Mouse (Mus musculus) liver, adult 2 months (tissue): Measurements from ENCODE around the gene Tab1. TPM values are rescaled to one million over a fixed set of nuclear protein-coding genes. Genes with fewer than 3 reads are reported as not detected.

Experiments used
- DNase-seq: peaks from one replicate; pipeline ENCODE4 v3.0.0-alpha.2; 2011; ENCODE audit warnings: low read depth, low spot score; ENCODE audit errors: extremely low read depth
- H3K27ac ChIP-seq: fragments of 200-500 bp; replicated peaks from 2 replicates; pipeline ENCODE4 v1.5.1; 2012; ENCODE audit warnings: low read depth, mild to moderate bottlenecking, control low read depth, inconsistent platforms, low read length; ENCODE audit not compliant: insufficient read depth
- H3K27me3 ChIP-seq: fragments of 200-500 bp; 2 replicates; pipeline ENCODE4 v1.6.1; 2012; ENCODE audit warnings: mild to moderate bottlenecking, moderate library complexity, low read length, inconsistent platforms; ENCODE audit not compliant: control insufficient read depth, insufficient read depth
- H3K36me3 ChIP-seq: fragments of 200-500 bp; 2 replicates; pipeline ENCODE4 v1.6.1; 2012; ENCODE audit warnings: low read length, inconsistent platforms; ENCODE audit not compliant: control insufficient read depth, insufficient read depth
- H3K4me1 ChIP-seq: fragments of 200-500 bp; 2 replicates; pipeline ENCODE4 v1.6.1; 2011; ENCODE audit warnings: low read length; ENCODE audit not compliant: control insufficient read depth, insufficient read depth
- H3K4me3 ChIP-seq: fragments of 200-500 bp; 2 replicates; pipeline ENCODE4 v1.5.1; 2011; ENCODE audit warnings: low read depth, mild to moderate bottlenecking, control low read depth, low read length, moderate library complexity; ENCODE audit not compliant: insufficient read depth
- H3K79me2 ChIP-seq: fragments of 200-500 bp; 2 replicates; pipeline ENCODE4 v1.6.1; 2012; ENCODE audit warnings: inconsistent platforms, mild to moderate bottlenecking, low read length, moderate library complexity; ENCODE audit not compliant: control insufficient read depth, insufficient read depth
- H3K9ac ChIP-seq: fragments of 200-500 bp; 2 replicates; pipeline ENCODE4 v1.6.1; 2012; ENCODE audit warnings: low read depth, mild to moderate bottlenecking, control low read depth, inconsistent platforms, low read length
- CTCF ChIP-seq: fragments of 200-500 bp; IDR thresholded peaks from 2 replicates; pipeline ENCODE4 v1.5.1; 2011; ENCODE audit warnings: low read depth, low read length, control low read depth
- POLR2A ChIP-seq: fragments of 200-500 bp; IDR thresholded peaks from 2 replicates; pipeline ENCODE4 v1.6.1; 2011; ENCODE audit warnings: low read length, control low read depth; ENCODE audit not compliant: insufficient read depth; ENCODE audit errors: extremely low read depth
- WGBS: fragments of 180-500 bp; shearing (Covaris S2); methylation state at CpG from one replicate; pipeline ENCODE4 v1.1.7; 2018; 5-methylcytosine and 5-hydroxymethylcytosine counted together
- polyA plus RNA-seq: library from polyadenylated mRNA; depleted of rRNA; stranded (reverse); fragments of >200 nt; gene quantifications from 2 replicates; pipeline ENCODE4 v1.2.3, GENCODE M21; 2012
- total RNA-seq: library from RNA; depleted of rRNA; stranded (reverse); fragments of >200 nt; gene quantifications from 2 replicates; pipeline ENCODE4 v1.2.3, GENCODE M21; 2014

Tab1 gene
- total and polyA plus RNA-seq, 2 experiments = 4.1 to 5.0 TPM

GRCm38 (mm10) chr15:80162401-80162964, 29.6 kb downstream of the Tab1 start:
- Histone ChIP-seq H3K27ac (no peak overlapping the region), H3K79me2 (no peaks in the 10 kb centered on the region), H3K9ac (no peak overlapping the region), H3K4me1 (0 out of 2 replicates have a peak, but pooled peaks cover 3% of the 10 kb centered on the region), H3K27me3 (no peaks in the 10 kb centered on the region), H3K4me3 (no peak overlapping the region), H3K36me3 (no peaks in the 10 kb centered on the region; the same call in 1 of the 2 replicates)
- no peak for DNase-seq
- 81% methylated on average over 4 of the region's 4 CpGs for WGBS
- TF ChIP-seq POLR2A (no peak), CTCF (no peak)

- H3K27ac ChIP-seq = no peak overlapping the region
- no peak for DNase-seq
- H3K9ac ChIP-seq = no peak overlapping the region
- H3K4me1 ChIP-seq = 0 out of 2 replicates have a peak, but pooled peaks cover 3% of the 10 kb centered on the region
- no peak for TF ChIP-seq POLR2A
- TF ChIP-seq CTCF = no peak
- no peaks in the 10 kb centered on the region for H3K79me2 ChIP-seq
- no peaks in the 10 kb centered on the region for H3K27me3 ChIP-seq
- H3K36me3 ChIP-seq = no peaks in the 10 kb centered on the region; the same call in 1 of the 2 replicates
- no peak overlapping the region for H3K4me3 ChIP-seq
- WGBS = 89% methylated on average over 11 of the region's 11 CpGs
Measured at GRCm38 (mm10) chr15:80163274-80163673, 30.3 kb downstream of the Tab1 start.

GRCm38 (mm10) chr15:80163716-80164115, 30.8 kb downstream of the Tab1 start:
- DNase-seq = no peak
- Histone ChIP-seq H3K4me3 (no peak overlapping the region), H3K4me1 (0 out of 2 replicates have a peak, but pooled peaks cover 3% of the 10 kb centered on the region), H3K27me3 (no peaks in the 10 kb centered on the region), H3K36me3 (no peaks in the 10 kb centered on the region; the same call in 1 of the 2 replicates), H3K9ac (no peak overlapping the region), H3K27ac (no peak overlapping the region), H3K79me2 (no peaks in the 10 kb centered on the region)
- 88% methylated on average over 4 of the region's 4 CpGs for WGBS
- TF ChIP-seq CTCF = no peak
- TF ChIP-seq POLR2A = no peak

GRCm38 (mm10) chr15:80165396-80165795, 32.5 kb downstream of the Tab1 start:
- H3K27ac ChIP-seq = no peak overlapping the region
- 33% methylated on average over 5 of the region's 5 CpGs for WGBS
- DNase-seq = no peak
- no peaks in the 10 kb centered on the region for H3K4me1 ChIP-seq
- H3K9ac ChIP-seq = no peak overlapping the region
- no peaks in the 10 kb centered on the region for H3K27me3 ChIP-seq
- no peaks in the 10 kb centered on the region; the same call in 1 of the 2 replicates for H3K36me3 ChIP-seq
- H3K79me2 ChIP-seq = no peaks in the 10 kb centered on the region
- H3K4me3 ChIP-seq = no peak overlapping the region
- TF ChIP-seq CTCF = no peak
- TF ChIP-seq POLR2A = no peak

- H3K27me3 ChIP-seq = peaks cover 8% of the 10 kb centered on the region
- H3K9ac ChIP-seq = no peak overlapping the region
- WGBS = 96% methylated on average over 1 of the region's 1 CpGs
- DNase-seq = no peak
- no peak overlapping the region for H3K4me3 ChIP-seq
- TF ChIP-seq POLR2A (no peak), CTCF (no peak)
- H3K36me3 ChIP-seq = no peaks in the 10 kb centered on the region
- H3K79me2 ChIP-seq = no peaks in the 10 kb centered on the region
- no peak overlapping the region for H3K27ac ChIP-seq
- H3K4me1 ChIP-seq = no peaks in the 10 kb centered on the region
Measured at GRCm38 (mm10) chr15:80169484-80169883, 36.6 kb downstream of the Tab1 start.

- Histone ChIP-seq H3K36me3 (no peaks in the 10 kb centered on the region), H3K4me3 (no peak overlapping the region), H3K79me2 (no peaks in the 10 kb centered on the region), H3K4me1 (no peaks in the 10 kb centered on the region), H3K9ac (no peak overlapping the region), H3K27me3 (peaks cover 8% of the 10 kb centered on the region), H3K27ac (no peak overlapping the region)
- no peak for DNase-seq
- 56% methylated on average over 4 of the region's 4 CpGs for WGBS
- TF ChIP-seq CTCF (no peak), POLR2A (no peak)
Measured at GRCm38 (mm10) chr15:80170357-80170756, 37.4 kb downstream of the Tab1 start.
